Mouse (Mus musculus): ENCODE data around the gene Acadvl. TPM values are rescaled to one million over a fixed set of nuclear protein-coding genes. Genes with fewer than 3 reads are reported as not detected.

Acadvl gene
- total and polyA plus RNA-seq, 3 experiments, result 92.5 to 123 TPM; not detected in 1

- Histone ChIP-seq H3K27ac (ENCODE audit: control insufficient read depth, low read depth, low read length) (no peak overlapping the region), H3K9me3 (replicated peaks; ENCODE audit: insufficient read depth, low read length) (no peaks in the 10 kb centered on the region), H3K36me3 (ENCODE audit: control insufficient read depth in 1 of 2, insufficient read depth in 2 of 2, low read length in 2 of 2) (peaks cover 4 to 6% of the 10 kb centered on the region in 2 experiments), H3K9ac (ENCODE audit: control insufficient read depth, low read depth, low read length, poor library complexity, severe bottlenecking) (no peak overlapping the region), H3K4me1 (ENCODE audit: control insufficient read depth in 1 of 2, insufficient read depth in 2 of 2, low read length in 2 of 2) (peaks cover 0 to 10% of the 10 kb centered on the region in 2 experiments; a peak in 3 of 4 replicates), H3K4me3 (ENCODE audit: control insufficient read depth in 1 of 2, insufficient read depth in 1 of 2, low read depth in 2 of 2, low read length in 2 of 2) (no peak overlapping the region), H3K27me3 (ENCODE audit: control insufficient read depth in 1 of 2, insufficient read depth in 2 of 2, low read length in 2 of 2) (no peaks in the 10 kb centered on the region), H3K79me2 (ENCODE audit: control insufficient read depth, insufficient read depth, low read length, poor library complexity) (no peaks in the 10 kb centered on the region)
- TF ChIP-seq NELFE (IDR thresholded peaks at IDR 0.05; ENCODE audit: low read depth, low read length) (no peak), ZC3H11A (IDR thresholded peaks at IDR 0.05; ENCODE audit: low read depth, low read length) (no peak), TAL1 (IDR thresholded peaks at IDR 0.05; ENCODE audit: low read length) (no peak), SMC3 (IDR thresholded peaks at IDR 0.05; ENCODE audit: low read depth, low read length) (no peak), MAZ (IDR thresholded peaks at IDR 0.05; ENCODE audit: low read depth, low read length) (no peak), CTCF (IDR thresholded peaks at IDR 0.05 in 2 of 3, conservative IDR thresholded peaks at IDR 0.05 in 1 of 3; ENCODE audit: control insufficient read depth in 1 of 3, insufficient read depth in 1 of 3, low read depth in 2 of 3, low read length in 3 of 3, poor library complexity in 1 of 3, severe bottlenecking in 1 of 3) (no peak), MYB (IDR thresholded peaks at IDR 0.05; ENCODE audit: low read depth, low read length) (no peak), TCF12 (IDR thresholded peaks at IDR 0.05; ENCODE audit: low read depth, low read length) (no peak), ETS1 (IDR thresholded peaks at IDR 0.05; ENCODE audit: low read depth, low read length) (no peak), TBP (IDR thresholded peaks at IDR 0.05; ENCODE audit: low read depth, low read length) (no peak), POLR2A (IDR thresholded peaks at IDR 0.05; ENCODE audit: control insufficient read depth in 1 of 2, insufficient read depth in 1 of 2, low read depth in 1 of 2, low read length in 2 of 2, poor library complexity in 1 of 2) (no peak), MAX (IDR thresholded peaks at IDR 0.05; ENCODE audit: low read length) (no peak)
- DNase-seq (ENCODE audit: low read depth, low spot score), result no peak
These were observed 49.8 kb downstream of the Acadvl start for GRCm38 (mm10) chr11:69965271-69966005.

- Histone ChIP-seq H3K27me3 (ENCODE audit: control insufficient read depth in 1 of 2, insufficient read depth in 2 of 2, low read length in 2 of 2) (no peaks in the 10 kb centered on the region), H3K79me2 (ENCODE audit: control insufficient read depth, insufficient read depth, low read length, poor library complexity) (no peaks in the 10 kb centered on the region), H3K4me3 (ENCODE audit: control insufficient read depth in 1 of 2, insufficient read depth in 1 of 2, low read depth in 2 of 2, low read length in 2 of 2) (no peak within 1 kb of the TSS), H3K27ac (ENCODE audit: control insufficient read depth, low read depth, low read length) (no peak within 1 kb of the TSS), H3K9me3 (replicated peaks; ENCODE audit: insufficient read depth, low read length) (no peaks in the 10 kb centered on the region), H3K36me3 (ENCODE audit: control insufficient read depth in 1 of 2, insufficient read depth in 2 of 2, low read length in 2 of 2) (peaks cover 3 to 4% of the 10 kb centered on the region in 2 experiments), H3K9ac (ENCODE audit: control insufficient read depth, low read depth, low read length, poor library complexity, severe bottlenecking) (no peak within 1 kb of the TSS), H3K4me1 (ENCODE audit: control insufficient read depth in 1 of 2, insufficient read depth in 2 of 2, low read length in 2 of 2) (peaks cover 0 to 10% of the 10 kb centered on the region in 2 experiments; a peak in 3 of 4 replicates)
- TF ChIP-seq MYC (IDR thresholded peaks at IDR 0.05; ENCODE audit: low read depth, low read length) (no peak), GATA1 (IDR thresholded peaks at IDR 0.05; ENCODE audit: low read depth, low read length) (no peak), NRF1 (IDR thresholded peaks at IDR 0.05; ENCODE audit: insufficient read depth, low read depth, low read length, poor library complexity, severe bottlenecking) (no peak), MAZ (IDR thresholded peaks at IDR 0.05; ENCODE audit: low read depth, low read length) (no peak), RAD21 (IDR thresholded peaks at IDR 0.05; ENCODE audit: low read depth, low read length) (no peak), SMC3 (IDR thresholded peaks at IDR 0.05; ENCODE audit: low read depth, low read length) (no peak)
- no peak for DNase-seq (ENCODE audit: low read depth, low spot score)
These were observed 50.5 kb downstream of the Acadvl start, which contains the start of gene Cldn7 for GRCm38 (mm10) chr11:69964650-69965270. Cldn7 (plus strand) TSS chr11:69964779.
